Mouse (Mus musculus) testis, adult 2 months (tissue): Measurements from ENCODE around the gene Stox2. TPM values are rescaled to one million over a fixed set of nuclear protein-coding genes. Genes with fewer than 3 reads are reported as not detected.

Source experiments
- H3K27ac ChIP-seq: fragments of 200-500 bp; 2 replicates; pipeline ENCODE4 v1.5.1; 2012; ENCODE audit warnings: low read depth, low read length; ENCODE audit not compliant: control insufficient read depth, insufficient read depth
- H3K27me3 ChIP-seq: fragments of 200-500 bp; 2 replicates; pipeline ENCODE4 v1.6.1; 2012; ENCODE audit warnings: mild to moderate bottlenecking, low read length, moderate library complexity; ENCODE audit not compliant: control insufficient read depth, insufficient read depth
- H3K36me3 ChIP-seq: fragments of 200-500 bp; 2 replicates; pipeline ENCODE4 v1.6.1; 2012; ENCODE audit warnings: mild to moderate bottlenecking, low read length; ENCODE audit not compliant: control insufficient read depth, insufficient read depth
- H3K4me1 ChIP-seq: fragments of 200-500 bp; 2 replicates; pipeline ENCODE4 v1.6.1; 2012; ENCODE audit warnings: low read length; ENCODE audit not compliant: control insufficient read depth, insufficient read depth
- H3K4me3 ChIP-seq: fragments of 200-500 bp; 2 replicates; pipeline ENCODE4 v1.5.1; 2012; ENCODE audit warnings: low read depth, mild to moderate bottlenecking, low read length, moderate library complexity, mixed read lengths; ENCODE audit not compliant: control insufficient read depth
- CTCF ChIP-seq: fragments of 200-500 bp; IDR thresholded peaks from 2 replicates; pipeline ENCODE4 v1.5.1; 2012; ENCODE audit warnings: low read depth, mild to moderate bottlenecking, inconsistent platforms, low read length, moderate library complexity; ENCODE audit not compliant: control insufficient read depth, insufficient read depth, insufficient replicate concordance
- POLR2A ChIP-seq: fragments of 200-500 bp; IDR thresholded peaks from 2 replicates; pipeline ENCODE4 v1.6.1; 2012; ENCODE audit warnings: low read depth, mild to moderate bottlenecking, inconsistent platforms, low read length, moderate library complexity; ENCODE audit not compliant: control insufficient read depth
- polyA plus RNA-seq: library from polyadenylated mRNA; depleted of rRNA; stranded (reverse); fragments of >200 nt; gene quantifications from 2 replicates; pipeline ENCODE4 v1.2.3, GENCODE M21; 2012

Stox2 gene
- polyA plus RNA-seq, 1 experiment: 8.3 TPM

GRCm38 (mm10) chr8:47180181-47180580, 266.0 kb downstream of the Stox2 start:
- TF ChIP-seq CTCF (no peak), POLR2A (no peak)
- no peaks in the 10 kb centered on the region for H3K27me3 ChIP-seq
- H3K4me3 ChIP-seq: no peak overlapping the region
- no peaks in the 10 kb centered on the region for H3K36me3 ChIP-seq
- H3K27ac ChIP-seq: no peak overlapping the region
- H3K4me1 ChIP-seq: no peaks in the 10 kb centered on the region; the same call in 1 of the 2 replicates

GRCm38 (mm10) chr8:47178785-47179184, 267.4 kb downstream of the Stox2 start:
- H3K27me3 ChIP-seq: no peaks in the 10 kb centered on the region
- no peak overlapping the region for H3K27ac ChIP-seq
- no peak overlapping the region for H3K4me3 ChIP-seq
- H3K4me1 ChIP-seq: no peaks in the 10 kb centered on the region; the same call in 1 of the 2 replicates
- H3K36me3 ChIP-seq: no peaks in the 10 kb centered on the region
- TF ChIP-seq CTCF: no peak
- no peak for TF ChIP-seq POLR2A

GRCm38 (mm10) chr8:47173823-47174222, 272.3 kb downstream of the Stox2 start:
- Histone ChIP-seq H3K27ac (no peak overlapping the region), H3K36me3 (no peaks in the 10 kb centered on the region), H3K4me1 (no peaks in the 10 kb centered on the region), H3K4me3 (no peak overlapping the region), H3K27me3 (no peaks in the 10 kb centered on the region)
- TF ChIP-seq POLR2A: no peak
- TF ChIP-seq CTCF: no peak

- Histone ChIP-seq H3K27ac (no peak overlapping the region), H3K4me3 (no peak overlapping the region), H3K27me3 (no peaks in the 10 kb centered on the region), H3K4me1 (no peaks in the 10 kb centered on the region), H3K36me3 (no peaks in the 10 kb centered on the region)
- TF ChIP-seq CTCF (no peak), POLR2A (no peak)
These were observed 273.3 kb downstream of the Stox2 start for GRCm38 (mm10) chr8:47172848-47173247.

GRCm38 (mm10) chr8:47160688-47161087, 285.5 kb downstream of the Stox2 start:
- H3K4me1 ChIP-seq: no peaks in the 10 kb centered on the region
- TF ChIP-seq POLR2A (no peak), CTCF (no peak)
- H3K36me3 ChIP-seq: no peaks in the 10 kb centered on the region
- no peak overlapping the region for H3K27ac ChIP-seq
- no peaks in the 10 kb centered on the region for H3K27me3 ChIP-seq
- H3K4me3 ChIP-seq: no peak overlapping the region

GRCm38 (mm10) chr8:47154521-47154920, 291.6 kb downstream of the Stox2 start:
- TF ChIP-seq CTCF (0 out of 2 replicates have a peak, but pooled peaks have one; percentile 8), POLR2A (no peak)

GRCm38 (mm10) chr8:47145258-47145657, 300.9 kb downstream of the Stox2 start:
- no peak overlapping the region for H3K27ac ChIP-seq
- H3K36me3 ChIP-seq: no peaks in the 10 kb centered on the region
- TF ChIP-seq CTCF: no peak
- no peak for TF ChIP-seq POLR2A
- H3K4me3 ChIP-seq: no peak overlapping the region
- H3K27me3 ChIP-seq: no peaks in the 10 kb centered on the region
- H3K4me1 ChIP-seq: no peaks in the 10 kb centered on the region

More at GRCm38 (mm10) chr8:47154521-47154920, 291.6 kb downstream of the Stox2 start:
- no peaks in the 10 kb centered on the region for H3K36me3 ChIP-seq
- H3K4me3 ChIP-seq: no peak overlapping the region
- H3K27me3 ChIP-seq: no peaks in the 10 kb centered on the region
- no peaks in the 10 kb centered on the region for H3K4me1 ChIP-seq
- H3K27ac ChIP-seq: no peak overlapping the region

GRCm38 (mm10) chr8:47136047-47136446, 310.1 kb downstream of the Stox2 start:
- Histone ChIP-seq H3K36me3 (no peaks in the 10 kb centered on the region), H3K27me3 (no peaks in the 10 kb centered on the region), H3K27ac (no peak overlapping the region), H3K4me3 (no peak overlapping the region), H3K4me1 (peaks cover 7% of the 10 kb centered on the region)
- TF ChIP-seq POLR2A (no peak), CTCF (no peak)
